Mouse (Mus musculus) urinary bladder, postnatal 4 days (tissue): ENCODE measurements around the gene Reps1.

Experiments used
- DNase-seq, 2 experiments: peaks; one replicate each; pipeline ENCODE4 v3.0.0; 2021 to 2022; ENCODE audit warnings: low spot score in 2 of 2

The Reps1 gene

GRCm38 (mm10) chr10:18055696-18056390 is at the start of gene Reps1:
TSS of gene Reps1 (plus strand) at chr10:18055861.
- peak in 1 of 2 experiments; percentile 36 for DNase-seq

- DNase-seq: peak in 1 of 2 experiments; percentile 34
Observed at GRCm38 (mm10) chr10:18006756-18007155, 48.9 kb upstream of the Reps1 start.

GRCm38 (mm10) chr10:18007243-18007642 is 48.4 kb upstream of the Reps1 start:
- no peak for DNase-seq

GRCm38 (mm10) chr10:18008118-18008517 is 47.5 kb upstream of the Reps1 start:
- no peak for DNase-seq

- DNase-seq: no peak
Observed at GRCm38 (mm10) chr10:18009744-18010143, 45.9 kb upstream of the Reps1 start.

GRCm38 (mm10) chr10:18011761-18012160 is 43.9 kb upstream of the Reps1 start:
- no peak for DNase-seq

GRCm38 (mm10) chr10:18020443-18020842 is 35.2 kb upstream of the Reps1 start:
- no peak for DNase-seq

GRCm38 (mm10) chr10:18020846-18021245 is 34.8 kb upstream of the Reps1 start:
- no peak for DNase-seq

GRCm38 (mm10) chr10:18021576-18022311 is 33.9 kb upstream of the Reps1 start:
- DNase-seq: no peak

GRCm38 (mm10) chr10:18022312-18022711 is 33.3 kb upstream of the Reps1 start:
- DNase-seq: peak; percentile 78 to 81

GRCm38 (mm10) chr10:18022741-18023347 is 32.8 kb upstream of the Reps1 start, which contains the start of gene Abracl:
TSS of gene Abracl (minus strand) at chr10:18023288.
- peak; percentile 73 to 77 for DNase-seq

- no peak for DNase-seq
Observed at GRCm38 (mm10) chr10:18034408-18034807, 21.3 kb upstream of the Reps1 start.

GRCm38 (mm10) chr10:18036849-18037248 is 18.8 kb upstream of the Reps1 start:
- no peak for DNase-seq

GRCm38 (mm10) chr10:18046380-18046779 is 9.3 kb upstream of the Reps1 start:
- DNase-seq: no peak

- DNase-seq: no peak
Observed at GRCm38 (mm10) chr10:18047380-18048146, 8.1 kb upstream of the Reps1 start.

GRCm38 (mm10) chr10:18055009-18055695 is 509 bp upstream of the Reps1 start:
- DNase-seq: peak; percentile 81 to 83

- DNase-seq: no peak
Observed at GRCm38 (mm10) chr10:18056391-18056745, 707 bp downstream of the Reps1 start.

GRCm38 (mm10) chr10:18058681-18059338 is 3.1 kb downstream of the Reps1 start:
- DNase-seq: no peak

- DNase-seq: no peak
Observed at GRCm38 (mm10) chr10:18059807-18060206, 4.1 kb downstream of the Reps1 start.

GRCm38 (mm10) chr10:18060778-18061177 is 5.1 kb downstream of the Reps1 start:
- DNase-seq: no peak

GRCm38 (mm10) chr10:18061533-18061932 is 5.9 kb downstream of the Reps1 start:
- no peak for DNase-seq
